Mouse (Mus musculus): ENCODE data around the gene Kremen1.

Kremen1 gene

DNA sequence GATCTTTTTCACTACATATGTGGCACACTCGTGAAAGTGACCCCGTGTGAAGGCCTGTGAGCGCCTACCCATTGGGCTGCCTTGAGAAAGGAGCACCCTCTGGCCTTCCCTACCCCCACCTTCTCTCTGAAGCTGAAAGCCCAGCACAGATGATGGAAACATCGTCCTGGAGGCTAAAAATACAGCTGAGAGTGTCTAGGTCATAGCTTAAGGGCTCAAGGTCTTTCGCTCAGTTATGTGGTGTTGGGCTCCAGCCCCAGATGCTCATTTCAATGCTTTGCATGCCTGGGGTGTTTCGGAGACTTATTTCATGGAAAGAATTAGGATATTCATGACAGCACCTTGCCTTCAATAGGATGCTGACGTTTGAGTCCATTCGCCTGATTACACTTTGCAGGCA is 4.4 kb upstream of the Kremen1 start:
- DNase-seq, result no peak

DNA sequence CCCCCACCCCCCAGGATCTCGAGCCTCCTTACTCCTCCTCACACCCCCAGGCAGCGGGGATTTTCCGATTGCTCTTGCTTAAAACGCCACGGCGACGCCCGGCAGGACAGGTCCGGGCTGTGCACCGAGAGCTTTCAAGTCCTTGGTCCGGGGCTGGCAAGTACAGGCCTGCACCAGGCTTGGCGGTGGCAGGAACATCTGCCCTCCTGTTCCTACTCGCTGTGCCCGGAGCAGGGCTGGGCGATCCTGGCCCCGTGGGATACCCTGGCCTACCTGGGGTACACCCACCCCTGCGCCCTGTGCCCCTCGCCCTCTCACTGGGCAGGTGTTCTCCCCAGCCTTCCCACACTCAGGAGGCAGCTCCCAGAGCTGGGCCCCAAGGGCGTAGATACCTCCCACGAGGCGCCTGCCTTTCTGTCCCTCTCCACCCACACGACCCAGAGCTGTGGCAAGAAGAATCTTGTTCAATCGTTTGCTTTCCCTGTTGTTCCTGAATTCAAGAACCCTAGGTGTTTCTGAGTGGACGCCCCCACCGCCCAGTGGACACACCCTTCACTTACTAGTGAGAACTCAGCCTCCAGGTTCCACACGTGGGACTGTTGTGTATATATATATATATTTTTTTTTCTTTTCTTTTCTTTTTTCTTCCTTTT is 1.8 kb upstream of the Kremen1 start:
- no peak for DNase-seq

- peak; percentile 64 for DNase-seq
Measured at GRCm38 (mm10) chr11:5260942-5261459, 357 bp downstream of the Kremen1 start.

DNA sequence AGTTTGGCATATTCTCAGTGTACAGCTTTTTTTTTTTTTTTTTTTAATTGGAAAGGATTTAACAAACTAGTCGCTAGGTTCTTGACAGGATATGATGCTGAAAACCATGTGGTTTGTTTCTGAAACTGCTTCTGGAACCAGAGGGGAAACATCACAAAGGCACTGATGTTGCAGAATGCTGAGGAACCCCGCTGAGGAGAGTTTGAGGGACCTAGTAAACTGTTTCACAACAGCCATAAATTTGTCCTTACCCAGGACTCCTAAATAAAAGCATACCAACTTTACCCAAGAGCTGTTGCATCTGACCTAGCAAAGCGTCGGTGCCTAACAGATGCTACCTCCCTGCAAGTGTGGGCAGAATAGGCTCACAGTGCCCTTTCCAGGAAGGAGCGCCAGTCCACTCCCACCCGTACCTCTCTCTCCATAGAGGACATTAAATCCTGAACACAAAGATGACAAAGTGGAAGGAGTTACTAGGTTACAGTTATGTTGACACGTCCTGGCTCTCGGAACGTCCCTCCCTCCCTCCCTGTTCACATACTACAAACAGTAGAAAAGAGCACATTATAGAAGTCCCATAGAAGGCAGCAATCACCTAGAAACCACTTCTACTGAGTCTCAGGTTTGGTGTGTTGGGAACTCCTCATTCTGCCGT is 1.3 kb downstream of the Kremen1 start:
- peak; percentile 53 for DNase-seq

DNA sequence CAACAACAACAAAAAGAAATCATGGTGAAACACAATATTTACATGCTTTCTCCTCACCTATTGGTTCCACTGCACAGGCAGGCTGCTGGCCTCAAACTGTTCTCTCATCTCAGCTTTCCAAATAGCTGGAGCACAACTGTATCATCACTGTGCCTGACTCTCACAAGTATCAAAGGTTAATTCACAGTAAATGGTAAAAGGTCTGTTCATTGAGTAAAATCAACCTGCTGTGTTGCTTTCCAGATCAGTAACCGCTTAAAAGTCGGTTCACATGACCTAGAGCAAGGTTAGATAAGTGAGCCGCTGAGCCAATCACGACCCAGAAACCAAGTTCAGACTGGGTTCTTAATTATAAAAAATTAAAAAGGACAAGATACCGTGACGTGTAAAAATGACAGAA is 3.3 kb downstream of the Kremen1 start:
- DNase-seq, result no peak

GRCm38 (mm10) chr11:5257151-5257862 is 4.1 kb downstream of the Kremen1 start:
- DNase-seq, result peak; percentile 49

- DNase-seq, result no peak
Measured at GRCm38 (mm10) chr11:5255509-5256014, 5.8 kb downstream of the Kremen1 start.

DNA sequence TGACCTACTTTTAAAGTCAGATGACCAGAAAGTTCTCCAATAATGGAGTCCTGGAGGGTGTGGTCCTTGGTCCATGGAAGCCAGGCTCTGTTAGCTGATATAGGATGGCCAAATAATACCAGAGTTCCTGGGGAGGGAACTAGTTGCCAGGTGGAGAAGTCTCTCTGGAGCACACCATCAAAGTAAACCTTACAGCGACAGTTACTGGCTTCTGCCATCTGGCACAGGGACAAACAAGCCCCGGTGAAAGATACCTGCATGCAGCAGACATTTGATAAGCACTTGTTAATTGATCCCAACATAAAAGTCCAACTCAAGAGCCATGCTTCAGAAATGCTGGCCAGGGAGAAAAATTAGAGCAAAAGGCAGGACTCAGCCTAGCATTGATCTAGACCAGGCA is 7.3 kb downstream of the Kremen1 start:
- DNase-seq, result peak; percentile 65

- DNase-seq, result peak; percentile 68
Measured at GRCm38 (mm10) chr11:5253528-5253927, 7.8 kb downstream of the Kremen1 start.

- peak; percentile 19 for DNase-seq
Measured at GRCm38 (mm10) chr11:5252727-5253126, 8.6 kb downstream of the Kremen1 start.

DNA sequence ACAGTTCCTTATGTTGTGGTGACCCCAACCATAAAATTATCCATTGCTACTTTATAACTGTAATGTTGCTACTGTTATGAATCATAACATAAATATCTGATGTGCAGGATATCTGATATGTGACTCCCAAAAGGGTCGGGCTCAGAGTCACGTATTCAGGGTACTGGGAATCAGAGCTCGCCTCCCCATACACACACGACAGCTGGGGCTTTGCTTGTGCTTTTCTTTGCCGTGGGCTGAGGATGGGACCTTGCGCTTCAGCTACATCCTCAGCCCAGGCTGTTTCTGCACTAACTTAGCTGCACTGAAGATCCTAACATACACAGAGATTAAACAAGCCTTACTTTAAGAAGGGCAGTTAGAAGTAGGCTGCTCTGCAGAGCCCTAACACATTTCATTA is 10.2 kb downstream of the Kremen1 start:
- peak; percentile 30 for DNase-seq

GRCm38 (mm10) chr11:5248200-5248599 is 13.2 kb downstream of the Kremen1 start:
- DNase-seq, result no peak

DNA sequence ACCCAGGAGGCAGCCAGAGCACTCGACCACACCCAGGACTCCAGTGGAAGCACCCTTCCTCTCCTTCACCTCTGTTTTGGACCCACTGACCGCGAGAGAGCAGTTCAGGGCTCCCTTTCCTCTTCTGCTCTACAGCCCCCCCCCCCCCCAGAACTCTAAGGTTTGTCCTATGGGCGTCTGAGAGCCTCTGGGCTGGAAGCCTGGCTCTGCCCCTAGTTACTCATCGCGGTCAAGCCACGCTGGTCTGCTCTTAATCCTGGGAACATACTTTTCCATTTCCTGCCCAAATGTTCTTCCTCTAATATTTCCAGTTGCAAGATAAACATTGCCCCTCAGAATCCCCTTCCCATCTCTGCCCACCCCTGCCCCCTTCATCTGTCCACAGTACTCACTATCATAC is 15.9 kb downstream of the Kremen1 start:
- DNase-seq, result no peak

DNA sequence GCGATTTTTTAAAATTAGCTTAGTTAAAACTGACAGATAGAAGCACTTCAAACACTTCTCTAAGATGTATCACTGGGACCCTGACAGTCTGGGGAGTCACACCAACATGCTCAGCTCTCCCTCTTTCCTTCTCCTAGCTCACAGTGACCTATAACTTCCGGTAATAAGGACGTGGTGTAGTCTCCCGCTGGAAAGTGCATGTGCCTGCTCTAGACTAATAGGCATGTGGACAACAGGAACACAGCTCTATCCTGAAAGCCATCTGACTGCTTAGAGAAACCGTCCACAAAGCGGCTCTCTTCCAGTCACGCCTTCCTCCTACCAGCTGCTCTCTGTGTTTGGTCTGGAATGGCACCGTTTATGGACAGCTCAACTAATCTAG is 16.6 kb downstream of the Kremen1 start:
- no peak for DNase-seq

DNA sequence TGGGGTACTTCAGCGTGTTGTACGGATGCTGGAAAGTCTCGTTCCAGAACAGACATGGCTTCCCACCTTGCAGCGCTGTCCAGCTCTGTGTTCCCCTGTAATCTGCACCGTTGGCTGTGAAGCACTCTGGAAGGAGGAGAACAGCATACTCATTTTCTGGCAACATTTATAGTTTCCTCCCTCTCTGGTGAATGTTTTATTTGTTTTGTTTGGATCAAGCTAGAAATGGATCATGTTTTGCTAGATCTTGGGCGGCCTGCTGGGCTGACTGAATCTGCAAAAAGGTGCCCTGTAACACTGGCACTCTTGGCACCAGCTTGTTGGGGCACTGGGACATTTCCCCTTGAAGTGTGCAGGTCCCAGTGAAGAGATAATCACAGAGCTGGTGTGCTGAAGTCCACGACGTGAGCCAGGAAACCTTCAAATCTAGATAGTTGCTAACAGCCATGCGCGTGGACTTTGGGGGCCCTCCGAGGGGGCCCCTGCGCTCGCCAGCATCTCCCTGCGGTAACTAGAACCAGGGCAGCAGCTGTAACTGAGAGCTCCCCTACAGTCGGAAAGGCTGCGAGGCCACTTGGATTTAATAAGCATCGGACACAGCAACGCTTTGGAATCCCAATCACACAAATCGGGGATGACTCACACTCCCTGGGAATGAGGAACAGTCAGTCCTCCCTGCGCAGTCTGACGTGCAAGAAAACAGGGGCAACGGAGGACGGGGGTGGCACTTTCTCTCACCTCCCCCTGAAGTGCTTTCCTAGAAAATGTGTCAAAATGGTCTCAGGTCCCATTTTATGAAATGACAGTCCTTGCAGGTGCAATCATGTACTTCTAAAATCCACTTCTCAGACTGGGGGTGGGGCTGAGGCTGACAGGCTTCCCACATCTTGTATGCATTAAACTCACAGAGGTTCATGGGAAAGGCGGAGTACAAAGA is 17.3 kb downstream of the Kremen1 start:
- DNase-seq, result no peak

DNA sequence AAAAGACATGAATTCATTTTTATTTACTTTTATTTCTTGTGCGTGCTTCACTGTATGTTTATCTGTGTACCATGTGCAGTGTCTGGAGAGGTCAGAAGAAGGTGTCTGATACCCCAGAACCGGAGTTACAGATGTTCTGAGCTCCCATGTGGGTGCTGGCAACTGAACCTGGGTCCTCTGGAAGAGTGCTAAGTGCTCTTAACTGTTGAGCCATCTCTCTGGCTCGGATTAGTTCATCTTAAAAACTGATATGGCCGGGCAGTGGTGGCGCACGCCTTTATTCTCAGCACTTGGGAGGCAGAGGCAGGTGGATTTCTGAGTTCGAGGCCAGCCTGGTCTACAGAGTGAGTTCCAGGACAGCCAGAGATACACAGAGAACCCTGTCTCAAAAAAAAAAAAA is 18.1 kb downstream of the Kremen1 start:
- DNase-seq, result no peak

GRCm38 (mm10) chr11:5242158-5242557 is 19.2 kb downstream of the Kremen1 start:
- DNase-seq, result no peak

GRCm38 (mm10) chr11:5239706-5240690 is 21.4 kb downstream of the Kremen1 start:
- DNase-seq, result peak; percentile 42

DNA sequence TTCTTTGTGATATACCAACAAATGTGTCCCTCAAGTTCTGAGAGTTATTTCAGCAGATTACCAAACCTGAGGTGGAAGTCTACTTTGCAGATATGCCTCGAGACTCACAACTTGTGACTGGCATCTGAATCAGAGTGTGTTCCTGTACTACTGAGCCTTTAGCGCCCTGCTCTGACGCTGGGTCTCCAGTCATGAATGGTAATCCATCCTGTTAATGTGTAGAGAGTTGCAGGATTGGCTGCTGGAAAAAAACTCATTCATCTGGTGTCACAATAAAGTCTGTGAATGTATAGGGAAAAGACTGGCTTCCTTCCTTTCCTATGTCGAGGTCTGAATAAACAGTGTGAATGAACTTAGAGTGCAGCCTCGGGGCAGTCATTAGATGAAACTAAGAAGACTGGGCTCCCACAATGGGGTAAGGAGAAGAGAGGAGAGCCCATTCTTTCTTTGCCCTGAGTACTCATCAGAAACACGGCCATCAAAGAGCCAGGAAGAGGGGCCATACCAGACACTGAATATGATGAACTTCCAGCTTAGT is 41.4 kb downstream of the Kremen1 start:
- DNase-seq, result no peak

DNA sequence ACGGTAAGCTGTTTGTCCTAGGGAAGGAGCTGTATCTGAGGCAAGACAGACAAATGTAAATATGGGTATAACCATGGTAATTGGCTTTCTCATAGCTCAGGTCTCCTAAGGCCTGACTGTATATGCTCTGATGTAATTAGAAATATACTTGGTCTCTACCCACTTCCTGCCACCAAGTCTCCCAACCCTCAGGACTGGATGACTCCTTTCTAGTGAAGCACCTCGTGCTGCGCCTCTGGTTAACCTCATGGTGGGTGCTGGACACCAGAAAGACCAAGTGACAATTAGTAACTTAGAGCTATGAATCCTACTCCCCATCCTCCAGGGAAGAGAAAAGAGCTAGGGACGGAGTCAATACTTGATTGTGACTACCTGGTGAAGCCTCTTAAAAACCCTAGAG is 42.0 kb downstream of the Kremen1 start:
- no peak for DNase-seq

Data from thymus, postnatal 25 days (tissue).